Mouse (Mus musculus) splenic B cell, adult 2 months (primary cell): ENCODE results near the gene Mid1.
"Not testable (repeated sequence)": the region's sequence is repeated elsewhere in the genome, so short reads cannot be mapped to it uniquely, and the experiment has no call there.

Experiments
- DNase-seq: peaks from one replicate; pipeline ENCODE4 v3.0.0-alpha.2; 2011; ENCODE audit warnings: low read depth, low spot score
- H3K27me3 ChIP-seq: 2 replicates; pipeline ENCODE4 v1.6.1; 2012; ENCODE audit warnings: mild to moderate bottlenecking, low read length, moderate library complexity, mixed read lengths; ENCODE audit not compliant: control insufficient read depth, poor library complexity, insufficient read depth, severe bottlenecking
- H3K36me3 ChIP-seq: 2 replicates; pipeline ENCODE4 v1.6.1; 2012; ENCODE audit warnings: mild to moderate bottlenecking, low read length, moderate library complexity, mixed read lengths; ENCODE audit not compliant: control insufficient read depth, poor library complexity, insufficient read depth, severe bottlenecking

Gene Mid1

GRCm38 (mm10) chrX:169933228-169933627 lies 248.2 kb downstream of the Mid1 start:
- no peaks in the 10 kb centered on the region for H3K36me3 ChIP-seq
- no peaks in the 10 kb centered on the region for H3K27me3 ChIP-seq
- no peak for DNase-seq

DNA sequence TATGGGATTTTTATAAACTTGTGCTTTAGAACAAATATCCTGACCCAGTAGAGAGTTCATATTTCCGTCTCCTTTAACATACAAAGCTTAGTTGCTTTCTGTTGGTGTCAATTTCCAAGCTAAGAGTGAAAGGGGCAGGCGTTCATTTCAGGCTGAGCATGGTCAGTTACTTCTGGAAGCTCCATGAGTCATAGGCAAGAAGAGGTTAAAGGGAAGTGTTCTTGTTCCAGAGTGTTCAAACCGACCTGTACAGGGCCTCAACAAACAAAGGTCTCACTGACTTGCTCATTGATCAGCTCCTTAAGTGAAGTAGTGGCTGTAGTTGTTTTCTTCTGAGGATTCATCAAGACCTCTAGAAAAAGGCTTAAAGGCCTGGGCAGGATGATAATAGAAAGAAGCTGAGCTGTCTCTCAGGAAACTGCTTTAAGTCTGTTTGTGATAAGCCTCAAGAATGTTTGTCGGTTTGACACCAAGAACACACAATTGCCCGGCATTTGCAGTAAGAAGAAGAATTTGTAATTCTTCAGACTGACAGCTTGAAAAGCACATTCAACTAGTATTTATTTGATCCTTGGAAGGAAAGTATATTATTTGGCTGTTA lies 252.2 kb downstream of the Mid1 start:
- H3K36me3 ChIP-seq, result no peaks in the 10 kb centered on the region
- DNase-seq, result no peak
- no peaks in the 10 kb centered on the region for H3K27me3 ChIP-seq

DNA sequence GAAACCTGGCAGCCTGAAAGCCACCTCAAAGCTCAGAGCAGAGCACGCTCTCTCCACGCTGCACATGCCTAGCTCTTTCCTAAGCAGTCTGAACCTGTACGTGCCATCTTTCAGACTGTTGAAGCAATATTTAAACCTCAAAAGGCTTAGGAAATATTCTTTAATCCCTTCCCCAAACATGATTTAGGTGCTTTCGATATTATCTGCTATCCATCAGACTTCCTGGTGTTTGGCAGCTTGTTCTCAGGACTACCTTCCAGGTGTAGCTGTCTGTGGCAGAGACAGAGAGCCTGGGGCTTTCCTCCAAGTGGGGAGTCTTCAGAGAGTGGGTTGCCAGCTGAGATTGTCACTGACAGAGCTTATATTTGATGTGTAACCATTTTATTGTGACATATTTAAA lies 255.5 kb downstream of the Mid1 start:
- Histone ChIP-seq H3K27me3 (no peaks in the 10 kb centered on the region), H3K36me3 (no peaks in the 10 kb centered on the region)
- DNase-seq, result no peak

- DNase-seq, result no peak
- Histone ChIP-seq H3K27me3 (no peaks in the 10 kb centered on the region), H3K36me3 (no peaks in the 10 kb centered on the region)
Observed at GRCm38 (mm10) chrX:169950596-169950995, 265.6 kb downstream of the Mid1 start.

DNA sequence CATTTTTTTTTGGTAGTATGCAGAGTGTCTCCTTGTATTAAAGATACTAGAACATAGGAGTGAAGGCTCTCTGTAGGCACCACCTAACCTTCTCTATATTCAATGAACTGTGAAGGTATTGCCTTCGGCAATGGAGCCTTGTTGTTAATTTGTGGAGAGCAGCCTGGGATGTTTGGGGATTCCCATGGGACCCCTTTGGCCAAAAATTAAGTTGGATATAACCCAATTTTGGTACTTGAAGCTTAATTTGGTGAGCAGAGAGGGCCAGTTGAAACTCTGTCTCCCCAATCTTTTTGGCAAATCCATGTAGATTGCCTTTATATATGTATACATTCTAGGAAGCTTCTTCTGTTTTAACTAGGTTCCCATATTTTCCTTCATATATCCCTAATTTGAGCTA lies 284.3 kb downstream of the Mid1 start:
- no peak for DNase-seq
- H3K27me3 ChIP-seq, result no peaks in the 10 kb centered on the region
- H3K36me3 ChIP-seq, result no peaks in the 10 kb centered on the region

DNA sequence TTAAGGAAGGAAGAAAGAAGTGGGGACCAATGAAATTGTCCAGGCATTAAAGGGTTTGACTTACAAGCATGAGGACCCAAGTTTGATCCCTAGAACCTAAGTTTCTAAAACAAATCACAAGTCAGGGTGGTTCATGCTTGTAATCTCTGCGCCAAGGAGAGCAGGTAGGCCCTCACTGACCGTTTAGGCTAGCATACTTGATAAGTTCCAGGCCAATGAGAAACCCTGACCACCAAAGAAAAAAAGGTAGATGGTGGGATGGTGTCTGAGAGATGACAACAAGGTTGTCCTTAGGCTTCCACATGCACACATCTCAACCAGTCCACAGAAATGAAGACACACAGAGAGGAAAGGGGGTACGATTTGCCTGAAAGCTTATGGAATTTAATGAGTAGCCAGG lies 284.8 kb downstream of the Mid1 start:
- peak; percentile 18 for DNase-seq
- H3K27me3 ChIP-seq, H3K36me3 ChIP-seq: not testable (repeated sequence)

DNA sequence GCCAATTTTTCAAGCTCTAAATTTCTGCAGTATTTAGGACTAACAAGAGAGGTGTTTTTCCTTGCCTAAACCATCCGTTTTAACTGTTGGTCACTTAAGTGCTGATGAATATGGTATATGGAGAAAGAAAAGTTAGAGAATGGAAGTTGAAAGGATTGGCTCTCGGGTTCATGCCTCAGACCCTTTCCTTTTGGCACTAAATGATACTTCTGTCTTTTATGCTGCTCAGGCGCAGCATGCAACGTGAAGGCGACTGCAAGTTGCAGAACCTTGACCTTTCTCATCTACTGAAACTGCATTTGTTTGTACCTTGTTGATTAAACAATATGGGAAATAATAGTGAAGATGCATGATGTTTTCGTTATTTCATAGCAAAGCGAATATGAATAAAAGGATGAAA lies 285.5 kb downstream of the Mid1 start:
- H3K27me3 ChIP-seq, H3K36me3 ChIP-seq: not testable (repeated sequence)
- DNase-seq, result peak; percentile 15

DNA sequence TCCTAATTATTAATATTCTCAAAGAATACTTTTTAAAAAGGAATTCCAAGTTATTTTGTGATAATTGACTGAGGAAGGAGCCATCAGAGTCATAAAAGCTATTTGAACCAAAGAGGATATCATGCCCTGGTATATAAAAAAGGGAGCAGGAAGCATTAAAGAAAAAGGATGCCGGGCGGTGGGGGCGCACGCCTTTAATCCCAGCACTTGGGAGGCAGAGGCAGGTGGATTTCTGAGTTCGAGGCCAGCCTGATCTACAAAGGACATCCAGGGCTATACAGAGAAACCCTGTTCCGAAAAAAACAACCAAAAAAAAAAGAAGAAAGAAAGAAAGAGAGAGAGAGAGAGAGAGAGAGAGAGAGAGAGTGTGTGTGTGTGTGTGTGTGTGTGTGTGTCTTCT lies 286.6 kb downstream of the Mid1 start:
- not testable (repeated sequence) for H3K36me3 ChIP-seq, H3K27me3 ChIP-seq, DNase-seq

DNA sequence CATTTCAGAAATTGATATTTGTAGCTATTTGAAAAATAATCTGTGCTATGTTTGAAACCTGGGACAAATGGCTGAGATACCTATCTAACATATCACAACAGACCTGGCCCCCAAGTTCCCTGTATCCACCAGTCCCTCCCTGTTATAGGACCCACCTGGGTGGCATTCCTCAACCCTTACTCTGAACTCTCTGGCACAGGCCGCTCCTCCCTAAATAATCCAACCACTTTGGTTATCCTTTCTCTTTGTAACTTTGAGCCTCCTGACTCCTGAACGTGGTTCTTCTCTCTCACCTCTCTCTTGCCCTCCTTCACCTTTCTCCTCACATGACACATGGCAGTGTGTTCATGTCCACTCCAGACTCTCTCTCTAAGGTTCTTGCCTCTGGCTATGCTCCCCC lies 287.1 kb downstream of the Mid1 start:
- H3K36me3 ChIP-seq, H3K27me3 ChIP-seq: not testable (repeated sequence)
- peak; percentile 25 for DNase-seq

DNA sequence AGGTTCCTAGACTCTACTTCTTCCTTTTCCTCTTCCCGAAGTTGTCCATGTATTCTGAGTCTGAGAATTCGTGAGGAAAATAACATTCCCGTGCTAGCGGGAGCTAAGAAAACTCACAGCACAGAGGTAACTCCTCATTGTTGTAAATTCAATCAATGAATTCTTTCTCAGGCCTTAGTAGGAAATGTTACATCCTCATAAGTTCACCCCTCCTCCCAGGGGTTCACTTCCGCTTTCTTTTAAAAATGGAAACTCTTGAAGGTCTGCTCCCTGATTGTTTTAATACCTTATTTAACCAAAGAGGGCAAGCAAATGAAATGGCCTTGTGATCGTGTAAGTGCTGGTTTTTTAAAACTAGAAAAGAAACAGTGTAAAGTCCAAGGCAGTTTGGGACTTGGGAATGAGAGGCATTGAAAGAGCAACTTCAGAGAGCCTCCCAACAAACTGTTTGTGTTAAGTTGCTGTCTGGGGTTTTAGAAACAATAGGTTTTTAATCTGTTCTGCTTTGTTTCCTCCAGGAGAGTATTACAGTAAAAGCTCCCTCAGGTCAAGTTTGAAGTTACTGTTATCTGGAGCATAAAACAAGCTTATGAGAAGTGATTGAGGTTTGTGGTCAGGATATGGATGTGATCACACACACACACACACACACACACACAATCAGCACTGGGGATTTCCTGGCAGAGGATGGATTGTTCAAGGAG lies 287.9 kb downstream of the Mid1 start:
- DNase-seq, result peak; percentile 93
- H3K36me3 ChIP-seq, H3K27me3 ChIP-seq: not testable (repeated sequence)

DNA sequence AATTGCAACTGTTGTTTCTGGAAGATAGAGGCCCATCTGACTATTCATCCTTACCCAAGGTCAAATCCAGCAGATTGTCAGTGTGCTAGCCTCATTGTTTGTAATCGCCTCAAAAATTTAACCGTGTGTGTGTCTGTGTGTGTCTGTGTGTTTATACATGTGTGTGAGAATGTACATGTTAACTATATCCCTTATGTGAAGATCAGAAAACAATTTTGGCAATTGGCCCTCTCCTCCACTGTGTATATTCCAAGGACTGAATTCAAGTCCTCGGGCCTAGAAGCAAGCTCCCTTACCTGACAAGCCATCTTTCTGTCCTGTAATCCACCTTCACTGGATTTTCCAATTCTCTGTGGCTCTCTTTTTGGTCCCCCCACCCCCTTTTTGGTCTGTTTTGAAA lies 288.8 kb downstream of the Mid1 start:
- DNase-seq, result peak; percentile 54
- H3K36me3 ChIP-seq, H3K27me3 ChIP-seq: not testable (repeated sequence)

GRCm38 (mm10) chrX:169974456-169974855 lies 289.5 kb downstream of the Mid1 start:
- not testable (repeated sequence) for H3K27me3 ChIP-seq, H3K36me3 ChIP-seq
- peak; percentile 45 for DNase-seq

DNA sequence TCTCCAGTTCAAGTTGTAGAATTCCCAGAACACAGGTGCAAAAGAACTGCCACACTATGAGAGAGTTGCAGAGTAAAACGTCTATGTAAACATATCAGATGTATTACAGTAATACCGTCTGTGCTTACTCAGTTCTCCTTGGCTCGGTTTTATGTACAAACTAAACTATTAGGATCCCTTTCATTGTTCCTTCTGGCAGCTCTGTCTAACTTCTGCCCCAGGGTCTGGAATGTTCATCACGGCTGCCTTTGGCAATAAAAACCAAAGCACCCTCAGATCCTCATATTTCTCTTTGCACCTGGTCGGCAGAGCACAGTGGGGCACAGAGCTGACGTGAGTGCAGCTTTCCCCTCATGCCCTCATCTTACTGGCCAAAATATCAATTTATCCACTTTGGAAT lies 290.0 kb downstream of the Mid1 start:
- DNase-seq, H3K36me3 ChIP-seq, H3K27me3 ChIP-seq: not testable (repeated sequence)

DNA sequence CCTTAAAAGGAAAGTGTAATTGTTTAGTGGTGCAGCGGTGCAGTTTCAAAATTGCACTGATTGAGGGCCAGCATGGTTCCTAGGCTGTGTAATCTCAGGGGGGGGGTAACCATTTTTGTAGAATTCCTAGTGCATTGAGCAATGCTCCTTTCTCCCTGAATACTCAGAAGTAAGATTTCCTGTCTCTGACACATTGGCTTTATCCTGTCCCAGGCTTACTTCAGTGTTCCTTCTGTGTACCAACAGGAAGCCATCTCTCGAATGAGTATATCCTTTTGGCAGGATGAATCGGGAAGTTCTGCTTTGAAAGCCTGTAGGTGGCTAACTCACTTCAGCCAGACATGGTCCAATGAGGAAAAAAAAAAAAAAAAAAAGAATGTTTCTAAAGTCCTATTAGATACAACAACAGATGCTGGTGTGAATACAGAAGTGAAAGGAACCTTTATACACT lies 290.7 kb downstream of the Mid1 start:
- not testable (repeated sequence) for H3K27me3 ChIP-seq, H3K36me3 ChIP-seq
- peak; percentile 83 for DNase-seq

DNA sequence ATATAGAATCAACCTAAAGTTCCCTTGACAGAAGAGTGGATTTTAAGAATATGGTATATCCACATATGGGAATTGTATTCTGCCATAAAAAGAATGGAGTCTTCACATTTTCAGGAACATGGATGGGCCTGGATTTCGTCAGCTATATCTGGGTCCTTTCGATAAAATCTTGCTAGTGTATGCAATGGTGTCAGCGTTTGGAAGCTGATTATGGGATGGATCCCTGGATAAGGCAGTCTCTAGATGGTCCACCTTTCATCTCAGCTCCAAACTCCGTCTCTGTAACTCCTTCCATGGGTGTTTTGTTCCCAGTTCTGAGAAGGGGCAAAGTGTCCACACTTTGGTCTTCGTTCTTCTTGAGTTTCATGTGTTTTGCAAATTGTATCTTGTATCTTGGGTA lies 291.3 kb downstream of the Mid1 start:
- DNase-seq, H3K36me3 ChIP-seq, H3K27me3 ChIP-seq: not testable (repeated sequence)
